8 mouse cellular contexts compared by ENCODE assay signal in the genomic region with DNA sequence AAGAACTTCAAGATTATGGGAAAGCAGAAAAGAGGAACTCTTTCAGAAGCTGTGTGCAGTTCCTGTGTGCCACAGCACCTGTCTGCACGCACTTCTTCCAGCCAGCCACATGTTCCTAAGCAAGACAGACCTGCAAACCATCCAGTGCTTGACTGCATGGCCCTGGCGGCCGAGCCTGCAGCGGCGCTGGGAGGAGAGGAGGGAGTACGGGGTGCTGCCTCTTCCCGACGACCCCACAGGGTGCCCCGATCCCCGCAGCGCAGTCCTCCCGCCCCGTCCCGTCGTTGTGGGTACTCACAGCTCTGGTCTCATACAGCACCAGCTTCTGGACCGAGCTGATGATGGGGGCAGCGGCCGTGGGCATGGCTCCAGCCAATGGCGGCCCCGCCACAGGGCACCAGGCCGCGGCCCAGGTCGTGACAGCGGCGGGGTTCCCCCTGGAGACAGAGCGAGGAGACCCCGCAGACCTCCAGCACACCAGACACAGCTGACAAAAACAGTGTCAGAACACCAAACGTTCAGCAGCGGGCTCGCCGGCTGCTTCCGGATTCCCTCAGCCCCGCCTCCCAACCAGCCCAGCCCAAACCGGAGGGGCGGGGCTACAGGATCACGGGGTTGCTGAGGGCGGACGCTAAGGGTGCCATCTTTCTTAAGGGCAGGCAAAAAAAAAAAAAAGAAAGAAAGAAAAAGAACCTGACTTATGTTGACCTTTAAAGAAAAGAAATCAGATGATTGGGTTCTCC. TPM values are rescaled to one million over a fixed set of nuclear protein-coding genes. Genes with fewer than 3 reads are reported as not detected.
DNase-seq lines count a peak whose midpoint lies in the region; ATAC-seq lines count a peak whose summit lies in the region.

A gene (minus strand): TSS at position 572 of the 743 bp plus-strand sequence.

- H3K4me3 ChIP-seq in hindbrain, embryonic 10.5 days, result peak within 1 kb of the TSS; percentile 95

- DNase-seq in MEL-GATA-1-ER (ENCODE audit: extremely low read depth, low read depth), result peak; percentile 74
- DNase-seq in cerebellum, adult 8-10 months, result peak; percentile 87
- peak; percentile 87 for DNase-seq in hindbrain, embryonic 10.5 days (ENCODE audit: low spot score)
- peak; percentile 88 for DNase-seq in layer of hippocampus, adult 9-11 months
- DNase-seq in lung, postnatal 10 days, result peak; percentile 90
- DNase-seq in ovary, postnatal 36 days (ENCODE audit: low spot score), result peak; percentile 86
- peak; percentile 92 for DNase-seq in thymus, postnatal 25 days

- peak within 1 kb of the TSS; percentile 88 for H3K27ac ChIP-seq in hindbrain, embryonic 10.5 days

- ATAC-seq in frontal cortex, adult (ENCODE audit: low TSS enrichment), result peak; percentile 90

- WGBS in hindbrain, embryonic 10.5 days, result under 1% methylated on average over 38 of the region's 38 CpGs

- H3K4me1 ChIP-seq in hindbrain, embryonic 10.5 days (replicated peaks), result peaks cover 12% of the 10 kb centered on the region

- H3K9me3 ChIP-seq in hindbrain, embryonic 10.5 days, result no peaks in the 10 kb centered on the region

- H3K27me3 ChIP-seq in hindbrain, embryonic 10.5 days (ENCODE audit: insufficient read depth, poor library complexity, severe bottlenecking), result no peaks in the 10 kb centered on the region

- H3K36me3 ChIP-seq in hindbrain, embryonic 10.5 days, result no peaks in the 10 kb centered on the region

RNA-seq across cellular contexts. Expression of the gene that starts here (rescaled TPM):
- polyA plus RNA-seq in hindbrain, embryonic 10.5 days (2016; fragmentation: Nextera tagmentation; extraction: Ambion mirVana), result 18.8 and 19.6 TPM in 2 replicates

Comparison
In these comparisons a context has a peak if more than half of its experiments do, and no peak if none do; other contexts are left out.
1. Peak in every context shown above with its lines: DNase-seq, ATAC-seq, H3K4me3 ChIP-seq and H3K27ac ChIP-seq.